Mouse (Mus musculus): ENCODE data around the gene Gulp1.

Gene Gulp1

GRCm38 (mm10) chr1:44741256-44741655, 189.9 kb downstream of the Gulp1 start:
- peak; percentile 7 for DNase-seq (ENCODE audit: low read depth)

DNA sequence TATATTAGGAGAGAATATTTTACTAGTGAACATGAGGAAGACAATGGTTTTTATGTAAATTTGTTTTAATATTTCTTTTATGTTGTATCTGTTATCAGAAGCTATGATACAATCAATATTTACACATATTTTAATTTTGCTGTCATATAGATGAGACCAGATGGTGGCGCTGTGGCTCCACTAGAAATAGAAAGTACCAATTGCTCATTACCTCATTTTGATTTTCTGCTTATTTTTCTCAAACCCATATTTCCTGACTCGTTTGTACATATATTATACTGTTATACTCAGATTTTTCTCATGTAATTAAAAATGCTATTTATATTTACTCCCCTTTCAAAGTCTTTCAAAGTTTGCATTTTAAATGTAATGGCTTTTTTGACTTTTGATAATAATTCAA, 194.4 kb downstream of the Gulp1 start:
- DNase-seq (ENCODE audit: low read depth), result peak; percentile 42

DNA sequence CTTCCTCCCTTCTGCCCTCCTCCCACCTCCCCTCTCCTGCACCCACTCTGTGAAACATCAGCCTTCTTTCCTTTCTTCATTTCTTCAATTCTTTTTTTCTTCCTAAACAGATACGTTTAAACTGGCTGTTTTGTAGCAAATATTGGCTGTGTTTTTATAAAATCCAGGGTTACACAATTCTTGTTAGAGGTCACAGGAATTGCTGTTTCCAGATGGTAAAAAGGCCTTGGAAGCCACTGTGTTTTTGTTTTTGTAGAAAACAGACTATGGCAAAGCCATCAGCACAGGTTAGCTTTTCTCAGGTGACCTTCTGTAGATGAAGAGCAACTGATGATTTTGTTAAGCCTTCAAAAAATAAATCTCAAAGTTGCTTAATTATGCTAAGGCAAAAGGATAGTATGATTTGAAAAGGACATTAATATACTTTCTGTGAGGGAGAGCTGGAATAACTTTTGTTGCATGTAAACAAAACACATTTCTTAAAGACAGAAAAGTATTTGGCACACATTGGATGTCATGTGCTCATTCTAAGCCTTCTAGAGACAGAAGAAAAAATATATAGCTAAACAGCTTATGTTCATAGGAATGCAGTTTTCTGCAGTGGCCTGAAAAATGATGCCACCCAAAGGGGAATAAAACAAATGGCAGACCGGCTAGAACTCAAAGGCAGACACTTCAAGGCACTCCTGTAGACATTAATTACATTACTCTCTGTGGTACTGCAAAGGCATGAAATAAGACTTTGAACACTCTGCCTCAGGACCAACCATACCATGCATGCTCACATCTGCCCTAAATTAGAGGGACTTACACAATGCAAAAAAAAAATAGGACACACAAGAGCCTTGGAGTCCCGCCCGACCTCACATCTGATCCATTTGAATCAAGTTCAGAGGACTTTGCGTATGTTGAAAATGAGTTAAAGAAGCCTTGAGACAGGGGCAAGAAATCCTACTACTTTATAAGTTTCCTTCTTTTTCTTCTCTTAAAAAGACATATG, 199.7 kb downstream of the Gulp1 start:
- DNase-seq (ENCODE audit: low read depth), result no peak

GRCm38 (mm10) chr1:44778251-44778650, 226.9 kb downstream of the Gulp1 start:
- no peak for DNase-seq (ENCODE audit: low read depth)

GRCm38 (mm10) chr1:44803594-44804372, 252.5 kb downstream of the Gulp1 start:
- DNase-seq (ENCODE audit: low read depth), result no peak

GRCm38 (mm10) chr1:44806368-44806767, 255.1 kb downstream of the Gulp1 start:
- no peak for DNase-seq (ENCODE audit: low read depth)

GRCm38 (mm10) chr1:44810336-44810735, 259.0 kb downstream of the Gulp1 start:
- no peak for DNase-seq (ENCODE audit: low read depth)

DNA sequence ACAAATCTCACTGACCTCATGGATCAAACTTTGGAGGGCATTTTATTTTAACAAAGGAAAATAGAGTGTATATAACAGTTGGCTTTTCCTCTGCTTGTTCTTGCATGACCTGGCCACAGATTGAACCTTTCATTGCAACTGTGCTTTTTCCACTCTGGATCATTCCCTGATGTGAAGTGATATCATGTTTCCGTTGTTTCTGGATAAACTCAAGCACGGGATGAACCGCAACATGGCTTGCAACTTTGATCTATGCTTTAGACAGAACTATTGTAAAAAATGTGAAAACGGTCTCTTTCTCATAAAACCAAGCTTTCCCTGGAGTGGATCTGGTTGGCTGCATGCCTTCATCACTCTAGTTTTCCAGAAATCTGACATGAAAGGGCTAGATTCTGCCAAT, 282.6 kb downstream of the Gulp1 start:
- no peak for DNase-seq (ENCODE audit: low read depth)
